Mouse (Mus musculus) stomach, postnatal 0 days (tissue): Measurements from ENCODE around the gene Ccdc33.

ENCODE experiments used
- CTCF ChIP-seq: IDR thresholded peaks from 2 replicates; pipeline ENCODE4 v1.5.1; 2016; ENCODE audit warnings: antibody characterized with exemption, low read depth, mild to moderate bottlenecking, moderate library complexity
- EP300 ChIP-seq: optimal IDR thresholded peaks from 2 replicates; pipeline ENCODE3; 2016; ENCODE audit warnings: antibody characterized with exemption

- TF ChIP-seq EP300 (no peak), CTCF (no peak)
Observed at GRCm38 (mm10) chr9:58086203-58086602, 32.4 kb downstream of the Ccdc33 start.
